Mouse (Mus musculus): ENCODE data around the gene Pes1. TPM values are rescaled to one million over a fixed set of nuclear protein-coding genes. Genes with fewer than 3 reads are reported as not detected.

The Pes1 gene
- total RNA-seq, 1 experiment = 143 TPM

DNA sequence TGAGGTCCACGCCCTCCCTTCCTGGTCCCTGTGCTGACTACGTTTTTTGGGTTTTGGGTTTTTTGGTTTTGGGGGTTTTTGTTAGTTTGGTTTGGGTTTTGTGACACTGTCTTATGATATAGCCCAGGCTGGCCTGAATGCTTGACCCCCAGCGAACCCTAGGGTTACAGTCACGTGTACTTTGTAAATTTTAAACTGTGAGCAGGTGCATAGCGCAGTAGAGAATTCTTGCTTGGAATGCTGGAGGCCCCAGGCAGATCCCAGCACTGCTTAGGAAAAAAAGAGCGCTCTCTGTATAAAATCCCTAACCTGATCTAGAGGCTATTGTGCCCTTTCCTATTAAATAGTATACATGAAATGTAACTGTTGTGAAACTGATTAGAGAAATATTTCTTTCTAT, 29.4 kb downstream of the Pes1 start:
- Histone ChIP-seq H3K4me1 (ENCODE audit: control insufficient read depth in 2 of 2, insufficient read depth in 2 of 2, low read length in 2 of 2, poor library complexity in 1 of 2) (peaks cover 0 to 9% of the 10 kb centered on the region in 2 experiments; a peak in 1 of 4 replicates), H3K36me3 (ENCODE audit: control insufficient read depth, insufficient read depth, low read length, poor library complexity, severe bottlenecking) (no peaks in the 10 kb centered on the region), H3K27ac (ENCODE audit: insufficient read depth, low read depth, low read length, poor library complexity, severe bottlenecking) (no peak overlapping the region), H3K4me3 (ENCODE audit: insufficient read depth in 1 of 2, low read depth in 1 of 2, low read length in 2 of 2, poor library complexity in 1 of 2, severe bottlenecking in 1 of 2) (no peak overlapping the region), H3K9me3 (ENCODE audit: control insufficient read depth, insufficient read depth, low read depth, low read length) (no peaks in the 10 kb centered on the region), H3K9ac (ENCODE audit: insufficient read depth, low read depth, low read length, poor library complexity, severe bottlenecking) (no peak overlapping the region)
- DNase-seq (ENCODE audit: low read depth, low spot score) = no peak
- TF ChIP-seq HCFC1 (IDR thresholded peaks at IDR 0.05; ENCODE audit: borderline replicate concordance, insufficient read depth, low read length) (no peak), MAFK (IDR thresholded peaks at IDR 0.05; ENCODE audit: insufficient read depth, low read depth, low read length) (no peak), ZC3H11A (IDR thresholded peaks at IDR 0.05; ENCODE audit: borderline replicate concordance, low read depth, low read length) (no peak), CHD2 (IDR thresholded peaks at IDR 0.05; ENCODE audit: low read depth, low read length) (no peak), ZNF384 (IDR thresholded peaks at IDR 0.05; ENCODE audit: low read depth, low read length) (no peak)
- in situ Hi-C loops (cut with MboI; ENCODE audit: low sequenced_read_pairs in 2 of 2, unreplicated experiment in 2 of 2) = no loop called here

DNA sequence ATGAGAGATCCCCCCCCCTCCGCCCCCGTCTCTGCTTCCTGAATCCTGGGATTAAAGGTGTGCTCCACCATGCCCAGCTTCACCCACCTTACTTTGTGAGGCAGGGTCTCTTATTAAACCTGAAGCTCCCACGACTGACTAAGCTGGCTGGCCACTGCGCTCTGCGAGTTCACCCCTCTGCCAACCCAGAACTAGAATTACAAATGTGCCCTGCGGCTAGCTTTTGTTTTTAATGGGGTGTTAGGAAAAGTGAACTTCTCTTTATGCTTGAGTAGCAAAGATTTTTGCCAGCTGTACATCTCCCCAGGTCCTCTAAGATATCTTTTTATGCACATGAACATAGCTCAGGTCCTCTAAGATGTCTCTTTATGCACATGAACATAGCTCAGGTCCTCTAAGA, 30.1 kb downstream of the Pes1 start:
- Histone ChIP-seq H3K9me3 (ENCODE audit: control insufficient read depth, insufficient read depth, low read depth, low read length) (no peaks in the 10 kb centered on the region), H3K27ac (ENCODE audit: insufficient read depth, low read depth, low read length, poor library complexity, severe bottlenecking) (no peak overlapping the region), H3K4me3 (ENCODE audit: insufficient read depth in 1 of 2, low read depth in 1 of 2, low read length in 2 of 2, poor library complexity in 1 of 2, severe bottlenecking in 1 of 2) (no peak overlapping the region), H3K9ac (ENCODE audit: insufficient read depth, low read depth, low read length, poor library complexity, severe bottlenecking) (no peak overlapping the region), H3K4me1 (ENCODE audit: control insufficient read depth in 2 of 2, insufficient read depth in 2 of 2, low read length in 2 of 2, poor library complexity in 1 of 2) (peaks cover 0 to 9% of the 10 kb centered on the region in 2 experiments; a peak in 1 of 4 replicates), H3K36me3 (ENCODE audit: control insufficient read depth, insufficient read depth, low read length, poor library complexity, severe bottlenecking) (no peaks in the 10 kb centered on the region)
- in situ Hi-C loops (cut with MboI; ENCODE audit: low sequenced_read_pairs in 2 of 2, unreplicated experiment in 2 of 2) = no loop called here
- TF ChIP-seq MAFK (IDR thresholded peaks at IDR 0.05; ENCODE audit: insufficient read depth, low read depth, low read length) (no peak), CHD2 (IDR thresholded peaks at IDR 0.05; ENCODE audit: low read depth, low read length) (no peak), ZNF384 (IDR thresholded peaks at IDR 0.05; ENCODE audit: low read depth, low read length) (no peak), HCFC1 (IDR thresholded peaks at IDR 0.05; ENCODE audit: borderline replicate concordance, insufficient read depth, low read length) (no peak), ZC3H11A (IDR thresholded peaks at IDR 0.05; ENCODE audit: borderline replicate concordance, low read depth, low read length) (no peak)
- DNase-seq (ENCODE audit: low read depth, low spot score) = no peak

DNA sequence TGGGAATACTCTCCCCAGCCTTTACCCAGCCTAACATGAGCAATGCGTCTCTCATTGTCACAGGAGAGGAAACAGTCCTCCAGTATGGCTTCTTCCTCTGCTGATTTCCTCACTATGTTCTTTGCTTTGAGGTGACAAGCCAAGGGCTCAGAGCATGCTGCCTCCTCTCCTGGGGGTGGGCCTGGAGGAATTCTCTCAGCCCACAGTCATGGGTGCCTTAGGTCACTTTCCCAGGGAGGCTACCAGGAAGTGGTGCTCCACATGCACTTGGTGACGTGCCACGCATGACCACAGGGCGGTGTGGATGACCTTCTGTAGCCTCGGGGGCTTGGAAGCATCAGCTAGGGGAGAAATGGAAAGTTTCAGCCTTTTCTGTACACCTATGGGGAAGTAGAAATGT, 31.7 kb downstream of the Pes1 start:
- no peak overlapping the region for H3K9ac ChIP-seq (ENCODE audit: insufficient read depth, low read depth, low read length, poor library complexity, severe bottlenecking)
- no peaks in the 10 kb centered on the region for H3K36me3 ChIP-seq (ENCODE audit: control insufficient read depth, insufficient read depth, low read length, poor library complexity, severe bottlenecking)
- DNase-seq (ENCODE audit: low read depth, low spot score) = no peak
- no peak for TF ChIP-seq MAFK (IDR thresholded peaks at IDR 0.05; ENCODE audit: insufficient read depth, low read depth, low read length)
- TF ChIP-seq ZC3H11A (IDR thresholded peaks at IDR 0.05; ENCODE audit: borderline replicate concordance, low read depth, low read length) = no peak
- no peak for TF ChIP-seq ZNF384 (IDR thresholded peaks at IDR 0.05; ENCODE audit: low read depth, low read length)
- no peak for TF ChIP-seq CHD2 (IDR thresholded peaks at IDR 0.05; ENCODE audit: low read depth, low read length)
- no peak for TF ChIP-seq HCFC1 (IDR thresholded peaks at IDR 0.05; ENCODE audit: borderline replicate concordance, insufficient read depth, low read length)
- H3K9me3 ChIP-seq (ENCODE audit: control insufficient read depth, insufficient read depth, low read depth, low read length) = no peaks in the 10 kb centered on the region
- H3K4me3 ChIP-seq (ENCODE audit: insufficient read depth in 1 of 2, low read depth in 1 of 2, low read length in 2 of 2, poor library complexity in 1 of 2, severe bottlenecking in 1 of 2) = no peak overlapping the region
- no peak overlapping the region for H3K27ac ChIP-seq (ENCODE audit: insufficient read depth, low read depth, low read length, poor library complexity, severe bottlenecking)
- peaks cover 0 to 5% of the 10 kb centered on the region in 2 experiments; a peak in 1 of 4 replicates for H3K4me1 ChIP-seq (ENCODE audit: control insufficient read depth in 2 of 2, insufficient read depth in 2 of 2, low read length in 2 of 2, poor library complexity in 1 of 2)
- in situ Hi-C loops (cut with MboI; ENCODE audit: low sequenced_read_pairs in 2 of 2, unreplicated experiment in 2 of 2) = no loop called here

DNA sequence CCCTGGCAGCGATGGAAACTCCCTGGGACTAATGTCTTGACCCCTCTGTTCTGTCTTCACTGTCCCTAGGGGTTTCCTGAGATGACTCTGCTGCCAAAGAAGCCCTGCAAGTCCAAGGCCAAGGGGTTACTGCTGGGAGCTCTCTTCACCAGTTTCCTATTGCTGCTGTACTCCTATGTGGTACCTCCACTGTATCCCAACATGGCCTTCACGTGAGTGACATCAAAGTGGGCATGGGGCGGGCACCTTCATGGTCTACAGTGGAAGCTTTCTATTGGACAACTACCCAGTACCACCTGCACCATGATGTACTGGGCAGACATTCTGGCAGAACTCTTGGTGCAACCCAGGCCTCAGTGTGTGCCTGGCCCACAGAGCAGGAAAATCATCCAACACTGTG, 33.1 kb downstream of the Pes1 start:
- peaks cover 0 to 5% of the 10 kb centered on the region in 2 experiments; a peak in 1 of 4 replicates for H3K4me1 ChIP-seq (ENCODE audit: control insufficient read depth in 2 of 2, insufficient read depth in 2 of 2, low read length in 2 of 2, poor library complexity in 1 of 2)
- no peak for TF ChIP-seq HCFC1 (IDR thresholded peaks at IDR 0.05; ENCODE audit: borderline replicate concordance, insufficient read depth, low read length)
- TF ChIP-seq ZNF384 (IDR thresholded peaks at IDR 0.05; ENCODE audit: low read depth, low read length) = no peak
- no peak for TF ChIP-seq ZC3H11A (IDR thresholded peaks at IDR 0.05; ENCODE audit: borderline replicate concordance, low read depth, low read length)
- TF ChIP-seq MAFK (IDR thresholded peaks at IDR 0.05; ENCODE audit: insufficient read depth, low read depth, low read length) = no peak
- TF ChIP-seq CHD2 (IDR thresholded peaks at IDR 0.05; ENCODE audit: low read depth, low read length) = no peak
- no peak overlapping the region for H3K9ac ChIP-seq (ENCODE audit: insufficient read depth, low read depth, low read length, poor library complexity, severe bottlenecking)
- in situ Hi-C loops (cut with MboI; ENCODE audit: low sequenced_read_pairs in 2 of 2, unreplicated experiment in 2 of 2) = no loop called here
- H3K4me3 ChIP-seq (ENCODE audit: insufficient read depth in 1 of 2, low read depth in 1 of 2, low read length in 2 of 2, poor library complexity in 1 of 2, severe bottlenecking in 1 of 2) = no peak overlapping the region
- H3K9me3 ChIP-seq (ENCODE audit: control insufficient read depth, insufficient read depth, low read depth, low read length) = no peaks in the 10 kb centered on the region
- no peak for DNase-seq (ENCODE audit: low read depth, low spot score)
- no peaks in the 10 kb centered on the region for H3K36me3 ChIP-seq (ENCODE audit: control insufficient read depth, insufficient read depth, low read length, poor library complexity, severe bottlenecking)
- H3K27ac ChIP-seq (ENCODE audit: insufficient read depth, low read depth, low read length, poor library complexity, severe bottlenecking) = no peak overlapping the region

Data from ES-E14 (cell line).